Mouse (Mus musculus) layer of hippocampus, adult 11-12 months (tissue): Measurements from ENCODE around the gene Ksr2.
"Not testable (repeated sequence)": the region's sequence is repeated elsewhere in the genome, so short reads cannot be mapped to it uniquely, and the experiment has no call there.

Experiments
- DNase-seq: peaks from one replicate; pipeline ENCODE4 v3.0.0; 2022; ENCODE audit warnings: low spot score

Gene Ksr2

DNA sequence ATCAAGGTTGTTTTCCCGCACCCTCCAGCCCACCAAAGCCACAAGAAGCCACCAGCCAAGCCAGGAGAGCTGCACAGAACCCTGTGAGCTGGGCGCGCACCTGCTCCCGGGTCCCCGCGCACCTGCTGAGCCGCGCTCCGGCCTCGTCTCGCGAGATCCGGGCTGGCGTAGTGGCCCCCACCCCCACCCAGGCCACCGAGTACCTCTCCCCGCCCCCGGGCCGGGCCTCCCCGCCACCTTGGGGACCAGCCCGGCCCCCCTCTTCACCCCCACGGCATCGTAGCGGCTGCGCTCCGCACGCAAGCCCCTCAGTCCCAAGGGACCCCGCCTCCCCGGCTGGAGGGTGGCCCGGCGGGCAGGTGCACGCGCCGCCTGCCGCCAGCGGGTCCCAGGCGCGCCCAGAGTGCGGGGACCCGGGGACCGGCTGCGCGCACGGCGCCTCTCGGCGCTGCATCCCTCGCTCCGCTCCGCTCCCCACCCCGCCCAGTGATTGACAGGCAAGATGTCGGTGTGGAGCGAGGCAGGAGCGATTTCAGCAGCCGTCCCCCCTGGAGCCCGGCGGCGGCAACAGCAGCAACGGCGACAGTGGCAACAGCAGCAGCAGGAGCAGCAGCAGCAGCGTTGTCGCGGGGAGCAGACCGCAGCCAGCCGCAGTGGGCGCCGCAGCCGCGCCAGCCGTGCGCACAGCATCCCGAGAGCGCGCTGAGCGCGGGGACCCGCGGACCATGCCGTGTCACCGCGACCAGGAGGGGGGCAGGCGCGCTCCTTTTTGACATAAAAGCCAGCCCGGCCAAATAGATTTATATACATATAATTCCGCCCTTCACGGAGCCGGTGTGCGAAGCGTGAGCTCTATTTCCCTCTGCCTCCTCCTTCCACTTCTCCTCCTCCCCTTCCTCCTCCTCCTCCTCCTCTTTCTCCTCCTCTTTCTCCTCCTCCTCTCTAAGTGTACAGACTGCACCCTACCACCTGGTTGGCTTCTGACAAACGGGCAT lies at the start of gene Ksr2:
Gene Ksr2 (plus strand): TSS at position 494 of the 995 bp plus-strand sequence.
- DNase-seq, result peak; percentile 68

- DNase-seq, result no peak
Observed at GRCm38 (mm10) chr5:117364821-117365220, 49.0 kb upstream of the Ksr2 start.

- no peak for DNase-seq
Observed at GRCm38 (mm10) chr5:117365904-117366561, 47.8 kb upstream of the Ksr2 start.

GRCm38 (mm10) chr5:117367206-117367605 lies 46.6 kb upstream of the Ksr2 start:
- DNase-seq, result no peak

DNA sequence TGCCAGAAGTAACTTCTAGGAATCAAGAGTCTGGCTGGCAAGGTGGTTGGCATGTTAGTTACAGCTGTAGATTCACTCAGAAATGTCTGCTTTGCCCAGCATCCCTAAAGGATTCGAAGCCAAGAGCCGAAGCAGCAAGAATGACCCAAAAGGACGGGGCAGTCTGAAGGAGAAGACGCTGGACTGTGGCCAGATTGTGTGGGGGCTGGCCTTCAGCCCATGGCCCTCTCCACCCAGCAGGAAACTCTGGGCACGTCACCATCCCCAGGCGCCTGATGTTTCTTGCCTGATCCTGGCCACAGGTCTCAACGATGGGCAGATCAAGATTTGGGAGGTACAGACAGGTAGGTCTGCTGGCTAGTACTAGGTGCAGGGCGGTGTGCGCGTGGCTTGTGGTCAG lies 43.2 kb upstream of the Ksr2 start:
- no peak for DNase-seq

DNA sequence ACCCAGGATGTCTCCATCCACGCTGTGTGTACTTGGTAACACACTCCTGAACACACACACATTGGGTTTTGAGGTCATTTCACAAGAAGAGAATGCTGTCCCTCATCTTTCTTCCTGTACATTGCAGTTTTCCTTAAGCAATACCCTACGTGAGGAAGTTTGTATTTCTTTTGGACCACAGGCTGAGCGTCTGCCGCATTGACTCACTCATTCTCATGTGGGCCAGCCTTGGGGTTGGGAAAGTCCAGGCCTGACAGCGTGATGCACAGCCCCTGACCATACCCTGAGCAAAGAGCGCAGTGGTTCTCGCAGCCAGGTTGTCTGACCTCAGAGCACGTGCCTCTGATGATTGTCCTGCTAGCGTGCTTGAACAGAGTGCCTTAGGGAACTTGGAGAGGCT lies 40.4 kb upstream of the Ksr2 start:
- DNase-seq, result no peak

- DNase-seq, result no peak
Observed at GRCm38 (mm10) chr5:117374372-117375049, 39.3 kb upstream of the Ksr2 start.

DNA sequence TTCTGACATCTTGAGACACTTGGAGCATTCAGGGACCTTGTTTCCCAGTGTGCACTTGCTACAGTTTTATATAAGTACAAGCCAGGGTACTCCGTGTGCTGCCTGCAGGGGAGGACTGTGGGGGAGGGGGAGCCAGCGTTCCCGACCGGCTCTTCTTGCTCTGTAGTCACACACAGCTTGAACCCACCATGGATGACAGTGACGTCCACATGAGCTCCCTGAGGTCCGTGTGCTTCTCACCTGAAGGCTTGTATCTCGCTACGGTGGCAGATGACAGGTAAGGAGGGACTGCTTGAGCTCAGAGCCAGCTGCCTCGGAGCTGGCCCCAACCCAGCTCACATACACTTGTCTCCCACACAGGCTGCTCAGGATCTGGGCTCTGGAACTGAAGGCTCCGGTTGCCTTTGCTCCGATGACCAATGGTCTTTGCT lies 37.5 kb upstream of the Ksr2 start:
- DNase-seq, result peak; percentile 59

DNA sequence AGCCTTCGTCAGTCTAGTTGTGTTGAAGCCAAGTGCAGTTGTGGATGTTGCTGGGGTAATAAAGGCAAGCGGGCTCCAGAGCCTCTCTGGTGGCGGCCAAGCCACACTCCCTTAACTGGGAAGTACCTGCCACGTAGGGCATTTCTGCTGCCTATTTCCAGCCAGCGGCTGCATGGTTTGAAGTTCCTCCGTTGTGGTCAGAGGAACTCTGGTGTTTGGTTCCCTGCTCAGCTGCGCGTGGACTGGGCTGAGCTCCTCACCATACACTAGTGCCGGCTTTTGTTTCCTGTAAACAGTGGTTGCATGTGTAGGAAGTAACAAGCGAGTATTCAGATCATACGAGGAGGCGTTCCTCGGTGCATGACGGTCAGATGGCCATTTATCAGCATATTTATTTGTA lies 36.1 kb upstream of the Ksr2 start:
- DNase-seq, result not testable (repeated sequence)

DNA sequence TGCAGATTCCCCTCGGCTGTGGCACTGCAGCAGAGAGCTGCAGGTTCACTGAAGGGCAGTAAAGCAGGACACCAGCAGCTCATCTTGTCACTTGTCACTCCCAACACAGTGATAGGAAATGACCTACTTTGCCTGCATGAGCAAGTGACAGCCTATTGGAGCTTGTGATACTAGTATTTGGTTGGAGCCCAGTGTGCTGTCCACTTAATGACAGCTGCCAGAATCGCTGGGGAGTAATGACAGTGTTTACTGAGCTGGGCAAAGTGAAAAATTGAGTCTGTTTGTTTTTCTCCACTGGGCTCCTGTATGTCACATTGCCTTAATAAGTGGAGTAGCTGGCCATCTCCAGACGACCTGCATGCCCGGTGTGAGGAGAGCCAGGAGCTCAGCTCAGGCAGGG lies 33.6 kb upstream of the Ksr2 start:
- DNase-seq, result no peak

DNA sequence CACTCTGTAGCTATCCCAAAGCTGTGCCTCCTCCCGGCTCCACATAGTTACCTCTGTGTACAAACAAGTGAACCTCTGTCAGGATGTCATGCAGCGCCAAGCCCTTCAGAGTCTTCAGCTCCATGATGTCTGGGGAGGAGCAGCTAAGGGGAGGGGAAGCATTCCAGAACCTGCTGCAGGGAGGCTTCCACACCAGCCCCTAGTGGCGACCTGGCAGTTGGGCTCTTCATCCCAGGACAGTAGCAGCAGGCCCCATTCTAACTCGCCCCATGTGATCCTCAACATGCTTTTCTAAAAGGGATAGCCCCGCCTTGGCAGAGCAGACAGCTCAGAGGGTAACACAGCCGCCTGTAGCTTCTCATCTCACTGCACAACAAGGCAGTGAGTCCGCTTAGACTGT lies 32.0 kb upstream of the Ksr2 start:
- no peak for DNase-seq

- DNase-seq, result no peak
Observed at GRCm38 (mm10) chr5:117383198-117383597, 30.6 kb upstream of the Ksr2 start.

DNA sequence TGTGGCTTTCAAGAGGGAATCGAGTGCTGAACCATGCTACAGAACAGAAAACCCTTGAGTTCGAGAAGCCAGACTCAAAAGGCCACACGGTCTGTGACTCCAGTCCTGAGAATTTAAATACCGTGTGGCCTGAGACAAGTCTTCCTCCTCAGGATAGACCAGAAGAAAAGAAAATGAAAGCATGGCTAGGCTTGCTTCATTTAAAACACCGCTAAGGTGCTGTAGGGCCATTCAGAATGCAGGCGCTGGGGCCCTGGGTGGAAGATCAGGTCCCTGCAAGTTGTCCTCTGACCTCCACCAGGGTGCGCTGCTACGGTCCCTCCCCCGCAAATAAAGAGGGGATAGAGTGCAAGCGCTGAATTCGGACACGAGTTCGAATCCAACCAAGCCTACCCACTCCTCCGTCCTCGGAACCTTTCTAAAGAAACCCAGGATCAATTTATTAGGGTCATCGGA lies 25.5 kb upstream of the Ksr2 start:
- no peak for DNase-seq

- DNase-seq, result peak; percentile 92
Observed at GRCm38 (mm10) chr5:117388877-117389276, 24.9 kb upstream of the Ksr2 start, which contains the start of gene Rfc5. Rfc5 (minus strand) TSS chr5:117389047.

- DNase-seq, result no peak
Observed at GRCm38 (mm10) chr5:117390895-117391294, 22.9 kb upstream of the Ksr2 start.

DNA sequence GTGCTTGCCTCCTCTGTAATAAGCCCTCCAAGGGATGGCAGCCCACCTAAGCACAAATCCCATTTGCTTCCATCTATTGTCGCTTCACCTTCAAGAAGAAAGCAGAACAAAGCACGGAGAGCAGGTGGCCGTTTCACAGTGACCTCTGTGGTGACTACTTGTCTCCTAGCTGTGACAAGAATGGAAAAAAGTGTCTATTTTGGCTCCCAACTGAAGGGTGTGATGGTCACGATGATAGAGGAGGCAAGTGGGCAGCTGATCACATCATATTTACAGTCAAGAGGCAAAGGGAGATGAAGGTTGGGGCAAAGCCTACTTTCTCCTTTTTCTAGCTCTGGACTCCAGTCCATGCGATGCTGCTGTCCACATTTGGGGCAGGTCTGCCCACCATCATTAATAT lies 18.0 kb upstream of the Ksr2 start:
- DNase-seq, result no peak

GRCm38 (mm10) chr5:117396596-117397014 lies 17.2 kb upstream of the Ksr2 start:
- DNase-seq, result no peak

DNA sequence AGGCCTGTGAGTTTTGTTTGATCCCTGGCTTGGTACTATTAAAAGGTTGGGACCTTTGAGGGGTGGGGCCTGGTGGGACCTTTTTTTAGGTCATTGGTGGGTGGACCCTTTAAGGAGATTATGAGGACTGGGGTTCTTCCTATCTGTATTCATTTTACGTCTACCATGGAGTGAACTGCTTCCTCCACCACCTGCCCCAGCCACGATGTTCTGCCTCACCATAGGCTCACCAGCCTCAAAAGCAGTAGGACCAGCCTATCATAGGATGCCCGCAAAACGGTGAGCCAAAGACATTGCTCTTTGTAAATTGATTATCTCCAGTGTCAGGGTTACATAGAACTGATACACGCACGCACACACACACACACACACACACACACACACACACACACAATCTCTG lies 16.4 kb upstream of the Ksr2 start:
- no peak for DNase-seq

GRCm38 (mm10) chr5:117398007-117398550 lies 15.7 kb upstream of the Ksr2 start:
- no peak for DNase-seq

DNA sequence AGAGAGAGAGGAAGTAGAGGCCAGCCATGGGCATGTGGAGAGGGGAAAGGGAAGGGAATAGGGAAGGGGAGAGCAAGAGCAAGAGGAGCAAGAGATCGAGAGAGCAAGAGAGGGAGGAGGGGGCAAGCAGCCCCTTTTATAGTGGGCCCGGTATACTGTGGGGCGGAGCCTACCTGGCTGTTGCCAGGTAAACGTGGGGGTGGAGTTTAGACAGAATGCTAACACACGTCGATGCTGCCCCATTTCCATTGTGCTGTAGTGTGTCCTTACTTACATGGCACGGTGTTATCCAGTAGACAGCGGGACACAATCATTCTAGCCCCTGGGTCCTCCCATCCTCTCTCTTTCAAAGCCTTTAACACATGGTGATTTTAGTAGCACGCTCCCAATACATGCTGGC lies 14.5 kb upstream of the Ksr2 start:
- no peak for DNase-seq

DNA sequence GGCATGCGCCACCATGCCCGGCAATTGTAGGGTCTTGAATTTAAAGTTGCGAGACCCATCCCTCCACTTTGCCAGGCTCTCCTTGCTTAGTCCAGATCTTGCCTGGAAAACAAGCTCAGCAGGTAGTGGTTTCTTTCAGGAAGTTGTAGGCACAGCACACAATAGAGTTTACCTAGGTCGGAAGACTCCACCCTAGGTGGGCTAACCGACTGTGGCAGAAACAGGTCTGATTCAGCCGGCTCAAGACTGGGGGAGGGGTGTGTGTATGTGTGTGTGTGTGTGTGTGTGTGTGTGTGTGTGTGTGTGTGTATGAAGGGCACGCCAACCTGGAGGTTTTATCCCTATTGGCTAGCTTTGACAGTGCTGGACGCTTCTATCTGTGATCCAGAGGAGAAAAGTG lies 10.2 kb upstream of the Ksr2 start:
- no peak for DNase-seq

DNA sequence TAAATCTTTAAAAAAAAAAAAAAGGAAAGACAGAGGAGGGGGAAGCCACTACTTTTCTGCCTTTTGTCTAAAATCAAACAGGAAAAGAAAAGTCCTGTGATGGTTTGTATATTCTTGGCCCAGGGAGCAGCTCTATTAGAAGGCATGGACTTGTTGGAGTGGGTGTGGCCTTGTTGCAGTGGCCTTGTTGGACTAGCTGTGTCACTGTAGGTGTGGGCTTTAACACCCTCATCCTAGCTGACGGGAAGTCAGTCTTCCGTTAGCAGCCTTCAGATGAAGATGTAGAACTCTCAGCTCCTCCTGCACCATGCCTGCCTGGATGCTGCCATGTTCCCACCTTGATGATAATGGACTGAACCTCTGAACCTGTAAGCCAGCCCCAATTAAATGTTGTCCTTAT lies 9.1 kb upstream of the Ksr2 start:
- not testable (repeated sequence) for DNase-seq
